Mouse (Mus musculus) forebrain, embryonic 10.5 days (tissue): Measurements from ENCODE around the gene 4930583I09Rik. TPM values are rescaled to one million over a fixed set of nuclear protein-coding genes. Genes with fewer than 3 reads are reported as not detected.
A peak's percentile ranks its signal among the peaks of the same experiment; 100 is the strongest.

Source experiments
- DNase-seq: peaks from one replicate; pipeline ENCODE4 v3.0.0-alpha.2; 2017; ENCODE audit warnings: low spot score; ENCODE audit errors: extremely low spot score
- H3K27ac ChIP-seq: fragments of 300-500 bp; sonication (generic); 2 replicates; pipeline ENCODE4 v1.5.1; 2016; ENCODE audit warnings: mild to moderate bottlenecking
- H3K27me3 ChIP-seq: fragments of 300-500 bp; sonication (generic); 2 replicates; pipeline ENCODE4 v1.6.1; 2016; ENCODE audit warnings: mild to moderate bottlenecking; ENCODE audit not compliant: poor library complexity, severe bottlenecking
- H3K36me3 ChIP-seq: fragments of 300-500 bp; sonication (generic); replicated peaks from 2 replicates; pipeline ENCODE4 v1.6.1; 2016; ENCODE audit warnings: mild to moderate bottlenecking, moderate library complexity
- H3K4me1 ChIP-seq: fragments of 300-500 bp; sonication (generic); 2 replicates; pipeline ENCODE4 v1.6.1; 2016
- H3K4me3 ChIP-seq: fragments of 300-500 bp; sonication (generic); 2 replicates; pipeline ENCODE4 v1.5.1; 2016; ENCODE audit warnings: mild to moderate bottlenecking, moderate library complexity
- H3K9me3 ChIP-seq: fragments of 300-500 bp; sonication (generic); 2 replicates; pipeline ENCODE4 v1.6.1; 2016; ENCODE audit warnings: mild to moderate bottlenecking, moderate library complexity
- WGBS: fragments of 180-500 bp; shearing (Covaris S2); methylation state at CpG from one replicate; pipeline ENCODE4 v1.1.7; 2016; 5-methylcytosine and 5-hydroxymethylcytosine counted together
- polyA plus RNA-seq: library from polyadenylated mRNA; unstranded; fragments of >200 nt; fragmentation: Nextera tagmentation; extraction: Ambion mirVana; gene quantifications from 2 replicates; pipeline ENCODE4 v1.2.1, GENCODE M21; 2016

4930583I09Rik gene
- polyA plus RNA-seq = not detected in 2 replicates

DNA sequence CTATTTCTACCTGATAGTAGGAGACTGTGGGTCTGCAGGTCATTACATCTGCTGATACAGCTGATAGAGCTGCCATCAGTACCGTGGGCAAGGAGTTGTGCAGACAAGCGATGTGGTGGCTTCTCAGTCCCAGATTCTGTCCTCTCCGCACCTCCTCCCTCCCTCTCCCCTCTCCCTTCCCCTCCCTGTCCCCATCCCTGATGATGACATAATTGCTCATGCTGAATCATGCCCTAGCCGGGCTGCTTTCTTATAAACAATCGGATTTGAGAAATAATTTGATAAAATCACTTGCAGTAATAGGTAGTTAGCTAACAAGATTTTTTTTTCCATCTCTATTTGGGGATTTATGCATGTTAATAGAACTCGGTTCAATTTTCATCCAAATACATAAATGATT, at the start of gene 4930583I09Rik:
4930583I09Rik (minus strand) TSS at position 144 of the 400 bp plus-strand sequence.
- WGBS = 78% methylated on average over 6 of the region's 6 CpGs
- H3K4me1 ChIP-seq = peaks cover 17% of the 10 kb centered on the region
- H3K4me3 ChIP-seq = no peak within 1 kb of the TSS
- no peaks in the 10 kb centered on the region for H3K36me3 ChIP-seq
- H3K27me3 ChIP-seq = no peaks in the 10 kb centered on the region
- H3K9me3 ChIP-seq = no peaks in the 10 kb centered on the region
- no peak within 1 kb of the TSS for H3K27ac ChIP-seq
- DNase-seq = no peak

DNA sequence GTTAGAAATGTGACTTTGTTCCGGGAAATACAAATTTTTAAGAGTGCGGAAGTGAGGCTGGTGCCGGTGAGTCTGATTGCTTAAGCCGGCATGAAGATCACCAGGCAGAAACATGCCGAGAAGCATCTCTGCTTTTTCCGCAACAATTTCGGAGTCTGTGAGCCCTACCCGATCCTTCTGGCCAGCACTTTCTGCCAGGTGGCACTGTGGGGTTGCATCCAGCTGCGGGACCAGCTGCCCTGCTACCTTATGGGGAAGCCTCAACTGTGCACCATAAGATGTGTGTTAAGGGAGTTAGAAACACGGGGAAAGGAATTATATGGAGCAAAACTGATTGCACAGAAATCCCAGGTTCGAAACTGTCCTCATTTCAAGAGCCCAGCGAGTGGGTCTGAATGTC, 40.2 kb upstream of the 4930583I09Rik start:
- Histone ChIP-seq H3K4me1 (peaks cover 9% of the 10 kb centered on the region), H3K27me3 (no peaks in the 10 kb centered on the region), H3K36me3 (no peaks in the 10 kb centered on the region), H3K27ac (no peak overlapping the region), H3K4me3 (no peak overlapping the region), H3K9me3 (no peaks in the 10 kb centered on the region)
- DNase-seq = no peak
- 90% methylated on average over 12 of the region's 12 CpGs for WGBS

DNA sequence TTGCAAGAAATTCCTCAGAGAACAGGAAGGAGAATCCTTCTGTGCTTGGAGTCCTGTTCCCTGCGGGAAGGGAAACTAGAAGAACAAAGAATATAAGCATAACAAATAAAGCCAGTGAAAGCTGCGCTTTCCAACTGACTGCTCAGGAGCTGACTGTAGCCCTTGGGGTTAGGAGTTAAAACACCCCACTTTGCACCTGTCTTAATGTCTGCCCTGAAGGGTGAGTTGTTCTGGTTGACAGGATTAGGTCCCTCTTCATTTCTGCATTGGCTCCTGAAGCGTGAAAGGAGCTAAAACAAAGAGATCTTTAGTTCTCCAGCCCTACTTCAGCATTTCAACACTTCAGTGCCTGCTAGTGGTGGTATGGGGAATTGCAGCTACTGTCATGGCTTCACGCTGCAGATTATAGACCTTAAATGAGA, 37.8 kb upstream of the 4930583I09Rik start:
- 10% methylated on average over 4 of the region's 4 CpGs for WGBS
- peaks cover 9% of the 10 kb centered on the region for H3K4me1 ChIP-seq
- H3K9me3 ChIP-seq = no peaks in the 10 kb centered on the region
- peak; percentile 35 for DNase-seq
- no peak overlapping the region for H3K4me3 ChIP-seq
- no peak overlapping the region for H3K27ac ChIP-seq
- no peaks in the 10 kb centered on the region for H3K27me3 ChIP-seq
- no peaks in the 10 kb centered on the region for H3K36me3 ChIP-seq

DNA sequence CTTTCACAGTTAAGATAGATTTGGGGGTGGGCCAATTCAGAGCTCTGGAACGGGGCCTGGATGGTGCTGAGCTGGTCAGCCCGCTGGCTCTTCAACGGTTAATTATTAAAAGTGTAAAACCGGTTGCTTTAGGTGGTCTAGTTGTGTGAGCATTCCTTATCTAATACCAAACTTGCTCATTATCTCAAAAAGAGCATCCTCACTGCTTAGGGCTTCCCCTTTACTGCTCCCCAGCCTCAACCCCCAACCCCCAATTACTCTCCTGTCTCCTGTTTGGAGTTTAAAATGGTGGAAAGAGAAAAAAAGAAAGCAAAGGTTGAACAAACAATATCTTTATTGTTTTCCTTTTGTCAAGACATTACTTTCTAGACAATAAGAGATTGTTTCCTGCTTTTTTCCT, 27.9 kb upstream of the 4930583I09Rik start:
- H3K4me3 ChIP-seq = no peak overlapping the region
- H3K27ac ChIP-seq = no peak overlapping the region
- no peak for DNase-seq
- WGBS = 85% methylated on average over 4 of the region's 4 CpGs
- H3K9me3 ChIP-seq = no peaks in the 10 kb centered on the region
- no peaks in the 10 kb centered on the region for H3K36me3 ChIP-seq
- no peaks in the 10 kb centered on the region for H3K4me1 ChIP-seq
- H3K27me3 ChIP-seq = no peaks in the 10 kb centered on the region

DNA sequence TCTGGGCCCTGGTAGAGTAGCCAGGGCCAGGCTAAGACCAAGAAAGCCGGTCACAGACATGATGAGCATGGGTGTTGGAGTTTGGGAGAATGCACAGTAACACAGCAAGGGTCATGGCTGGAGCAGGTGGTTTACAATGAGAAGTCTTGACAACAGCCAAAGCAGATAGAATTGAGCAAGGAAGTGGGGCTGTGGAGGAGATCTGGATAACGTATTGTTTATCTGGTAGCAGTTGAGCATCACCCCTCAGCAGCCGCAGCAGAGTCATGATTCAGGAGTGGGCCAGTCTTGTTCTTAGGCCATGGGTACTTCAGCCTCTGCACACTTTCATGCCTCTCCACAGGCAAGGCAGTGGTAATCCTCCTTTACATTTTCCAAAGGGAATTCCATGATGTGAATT, 25.1 kb upstream of the 4930583I09Rik start:
- H3K36me3 ChIP-seq = no peaks in the 10 kb centered on the region
- DNase-seq = no peak
- H3K4me1 ChIP-seq = no peaks in the 10 kb centered on the region
- WGBS = 86% methylated on average over 3 of the region's 3 CpGs
- no peaks in the 10 kb centered on the region for H3K9me3 ChIP-seq
- no peak overlapping the region for H3K4me3 ChIP-seq
- H3K27me3 ChIP-seq = no peaks in the 10 kb centered on the region
- no peak overlapping the region for H3K27ac ChIP-seq

DNA sequence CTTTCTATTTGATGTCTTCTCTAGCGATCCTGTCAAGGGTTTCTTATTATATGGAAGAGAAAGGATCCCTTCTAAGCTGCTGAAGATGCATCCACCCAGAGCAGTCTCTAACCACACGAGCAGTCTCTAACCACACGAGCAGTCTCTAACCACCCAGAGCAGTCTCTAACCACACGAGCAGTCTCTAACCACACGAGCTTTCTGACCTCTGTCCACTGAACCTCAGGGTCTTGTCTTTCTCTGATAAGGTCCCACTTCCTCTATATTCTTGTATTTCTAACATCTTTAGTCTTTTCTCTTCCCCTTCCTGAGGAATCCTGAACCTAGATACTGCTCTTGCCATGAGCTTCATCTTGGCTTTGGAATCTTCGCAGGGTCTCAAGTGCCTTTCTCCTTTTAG, 23.0 kb upstream of the 4930583I09Rik start:
- no peaks in the 10 kb centered on the region for H3K27me3 ChIP-seq
- H3K4me3 ChIP-seq = no peak overlapping the region
- H3K36me3 ChIP-seq = no peaks in the 10 kb centered on the region
- no peaks in the 10 kb centered on the region for H3K9me3 ChIP-seq
- no peaks in the 10 kb centered on the region for H3K4me1 ChIP-seq
- no peak overlapping the region for H3K27ac ChIP-seq
- WGBS = 85% methylated on average over 6 of the region's 6 CpGs
- DNase-seq = no peak

DNA sequence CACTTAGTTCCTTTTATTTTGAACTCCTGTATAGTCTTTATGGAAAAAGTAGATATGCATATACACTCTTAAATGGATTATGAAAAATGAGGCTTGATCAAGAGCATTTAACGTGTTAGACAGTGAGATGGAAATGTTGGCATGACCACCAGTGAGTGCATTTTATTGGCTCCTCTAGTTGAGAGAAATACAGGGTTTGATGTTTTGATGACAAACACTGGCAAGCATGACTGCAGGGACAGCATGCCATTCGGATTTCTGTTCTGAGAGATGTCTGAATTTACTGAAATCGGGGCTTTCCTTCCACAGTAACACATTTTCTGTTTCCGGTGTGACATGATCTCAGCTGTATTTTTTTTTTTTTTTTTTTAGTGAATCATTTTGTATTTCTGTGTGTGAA, 12.2 kb upstream of the 4930583I09Rik start:
- no peaks in the 10 kb centered on the region for H3K36me3 ChIP-seq
- no peaks in the 10 kb centered on the region for H3K4me1 ChIP-seq
- no peak for DNase-seq
- no peaks in the 10 kb centered on the region for H3K27me3 ChIP-seq
- WGBS = 90% methylated on average over 4 of the region's 4 CpGs
- H3K4me3 ChIP-seq = no peak overlapping the region
- H3K27ac ChIP-seq = no peak overlapping the region
- H3K9me3 ChIP-seq = no peaks in the 10 kb centered on the region

DNA sequence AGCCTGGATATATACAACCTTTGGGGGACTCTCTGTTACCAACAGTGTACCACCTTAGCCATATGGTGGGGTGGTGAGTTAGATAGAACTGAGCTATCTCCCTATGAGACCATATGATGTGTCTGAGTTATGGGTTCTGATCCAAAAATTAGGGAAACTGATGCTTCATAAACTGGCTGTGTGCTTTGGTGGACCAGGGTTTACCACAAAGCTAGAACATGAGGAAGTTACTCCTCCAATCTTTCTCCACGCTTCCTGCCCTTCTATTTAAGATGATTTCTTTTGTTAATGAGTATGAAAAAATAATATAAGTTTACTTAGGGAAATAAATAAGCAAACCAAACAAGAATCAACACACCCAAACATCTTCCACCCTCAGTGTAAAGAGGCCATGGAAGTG, 10.8 kb upstream of the 4930583I09Rik start:
- H3K27ac ChIP-seq = no peak overlapping the region
- DNase-seq = no peak
- H3K36me3 ChIP-seq = no peaks in the 10 kb centered on the region
- no peaks in the 10 kb centered on the region for H3K4me1 ChIP-seq
- H3K27me3 ChIP-seq = no peaks in the 10 kb centered on the region
- H3K4me3 ChIP-seq = no peak overlapping the region
- H3K9me3 ChIP-seq = no peaks in the 10 kb centered on the region
- WGBS = 89% methylated on average over 1 of the region's 1 CpGs

DNA sequence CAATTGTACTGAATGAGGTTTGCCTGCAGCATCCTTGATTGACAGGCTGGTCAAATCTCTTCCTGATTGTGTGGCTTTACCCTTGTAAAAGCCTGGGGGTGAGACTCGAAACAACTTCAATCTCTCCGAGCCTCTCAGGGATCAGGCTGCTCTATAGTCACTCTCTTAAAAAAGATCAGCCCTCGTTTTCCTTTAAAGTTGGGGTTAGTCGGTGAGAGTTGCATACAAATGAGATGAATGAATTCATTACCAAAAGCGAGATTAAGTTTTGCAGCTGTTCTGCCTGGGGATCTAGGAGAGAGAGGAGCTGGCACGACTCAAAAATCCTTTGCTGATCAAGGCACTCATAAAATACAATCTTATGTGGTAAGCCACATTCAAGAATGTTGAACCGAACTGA, 1.0 kb upstream of the 4930583I09Rik start:
- Histone ChIP-seq H3K4me3 (no peak overlapping the region), H3K9me3 (no peaks in the 10 kb centered on the region), H3K36me3 (no peaks in the 10 kb centered on the region), H3K27me3 (no peaks in the 10 kb centered on the region), H3K27ac (no peak overlapping the region), H3K4me1 (peaks cover 17% of the 10 kb centered on the region)
- no peak for DNase-seq
- 9% methylated on average over 7 of the region's 7 CpGs for WGBS

DNA sequence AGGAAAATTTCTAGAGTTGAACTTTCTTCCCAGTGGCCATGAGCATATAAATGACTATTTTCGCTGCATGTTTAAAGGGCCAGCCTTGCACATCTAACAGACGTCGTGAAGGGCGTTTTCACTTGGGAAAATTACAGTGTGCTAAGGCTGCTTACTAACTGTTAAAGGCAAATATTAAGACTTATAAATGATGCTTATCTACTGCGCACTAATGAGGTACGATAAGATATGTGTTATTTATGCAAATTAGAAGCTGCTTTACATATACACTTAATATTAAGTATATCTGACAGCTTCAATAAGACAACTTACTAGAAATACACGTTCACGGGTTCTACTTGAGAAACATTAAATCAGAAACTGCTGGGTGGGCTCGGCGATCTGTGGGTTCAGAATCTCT, 481 bp upstream of the 4930583I09Rik start:
- no peak overlapping the region for H3K27ac ChIP-seq
- H3K4me1 ChIP-seq = peaks cover 17% of the 10 kb centered on the region
- H3K4me3 ChIP-seq = no peak overlapping the region
- H3K9me3 ChIP-seq = no peaks in the 10 kb centered on the region
- no peaks in the 10 kb centered on the region for H3K27me3 ChIP-seq
- DNase-seq = no peak
- H3K36me3 ChIP-seq = no peaks in the 10 kb centered on the region
- WGBS = 89% methylated on average over 10 of the region's 10 CpGs

DNA sequence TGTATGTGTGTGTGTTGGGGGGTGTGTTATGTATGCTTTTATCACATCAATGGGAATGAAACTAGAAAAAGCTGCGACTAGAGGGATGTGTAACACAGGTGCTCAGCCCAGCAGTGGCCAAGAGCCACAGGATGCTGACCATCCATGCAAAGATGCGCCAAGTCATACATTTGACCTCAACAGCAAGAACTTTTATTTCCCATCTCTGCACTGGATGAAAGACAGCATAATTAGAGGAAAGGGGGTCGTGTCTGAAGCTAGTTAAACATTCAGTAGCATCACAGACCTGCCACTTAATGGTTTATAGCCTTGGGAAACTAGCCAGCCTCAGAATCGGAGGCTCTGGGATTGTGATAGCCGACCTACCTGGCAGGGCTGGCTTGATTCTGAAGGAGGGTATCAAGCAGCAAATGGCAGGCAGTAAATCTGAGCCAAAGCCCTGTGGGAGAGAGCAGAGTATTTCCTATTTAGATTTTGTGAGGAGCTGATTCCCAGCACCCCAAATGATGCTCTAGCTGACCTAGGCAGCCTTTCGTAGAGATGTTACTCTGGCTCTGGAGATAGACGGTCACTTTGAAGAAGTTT, 1.9 kb downstream of the 4930583I09Rik start:
- H3K4me1 ChIP-seq = peaks cover 17% of the 10 kb centered on the region
- no peaks in the 10 kb centered on the region for H3K9me3 ChIP-seq
- WGBS = 89% methylated on average over 7 of the region's 7 CpGs
- no peak overlapping the region for H3K4me3 ChIP-seq
- no peak overlapping the region for H3K27ac ChIP-seq
- H3K36me3 ChIP-seq = no peaks in the 10 kb centered on the region
- no peak for DNase-seq
- no peaks in the 10 kb centered on the region for H3K27me3 ChIP-seq

DNA sequence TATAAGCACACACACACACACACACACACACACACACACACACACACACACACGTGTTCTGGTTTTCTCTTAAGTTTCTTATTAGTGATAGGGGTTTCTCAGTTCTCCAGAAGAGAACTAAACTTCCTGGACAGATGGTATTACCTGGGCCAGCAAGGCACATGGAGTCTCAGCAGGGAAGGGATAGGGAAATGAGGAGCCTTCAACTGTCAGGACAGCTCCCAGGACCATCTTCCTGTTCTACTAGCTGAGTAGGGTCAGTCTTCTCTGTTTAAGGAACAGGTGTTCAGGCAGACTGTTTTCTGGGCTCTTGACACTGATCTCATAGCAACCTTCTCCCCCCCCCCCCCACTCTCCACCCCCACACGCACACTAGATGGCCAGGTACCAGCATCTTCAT, 2.8 kb downstream of the 4930583I09Rik start:
- Histone ChIP-seq H3K36me3 (no peaks in the 10 kb centered on the region), H3K9me3 (no peaks in the 10 kb centered on the region), H3K4me3 (no peak overlapping the region), H3K27ac (no peak overlapping the region), H3K4me1 (peaks cover 17% of the 10 kb centered on the region), H3K27me3 (no peaks in the 10 kb centered on the region)
- WGBS = 80% methylated on average over 2 of the region's 2 CpGs
- no peak for DNase-seq

DNA sequence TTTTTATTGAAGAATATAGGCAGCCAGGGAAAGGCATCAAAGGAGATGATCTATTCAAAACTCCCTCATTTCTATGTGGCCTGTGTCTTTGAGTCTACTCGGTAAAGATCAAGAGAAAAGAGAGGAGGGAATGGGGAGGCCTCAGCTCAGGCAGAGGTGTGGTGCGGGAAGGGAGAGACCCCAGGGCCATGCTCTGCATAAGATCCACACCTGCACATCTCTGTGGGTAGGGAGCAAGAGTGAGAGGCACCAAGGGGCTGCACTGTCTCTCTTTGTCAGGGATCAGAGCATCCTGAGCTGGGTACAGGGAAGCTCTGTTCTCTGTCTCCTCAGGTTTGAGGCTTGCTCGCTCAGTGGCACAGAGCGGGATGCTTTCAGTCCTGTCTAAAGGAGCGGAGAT, 8.4 kb downstream of the 4930583I09Rik start:
- H3K27me3 ChIP-seq = no peaks in the 10 kb centered on the region
- H3K4me3 ChIP-seq = no peak overlapping the region
- no peaks in the 10 kb centered on the region for H3K36me3 ChIP-seq
- 89% methylated on average over 5 of the region's 5 CpGs for WGBS
- no peak for DNase-seq
- H3K9me3 ChIP-seq = no peaks in the 10 kb centered on the region
- no peaks in the 10 kb centered on the region for H3K4me1 ChIP-seq
- no peak overlapping the region for H3K27ac ChIP-seq

DNA sequence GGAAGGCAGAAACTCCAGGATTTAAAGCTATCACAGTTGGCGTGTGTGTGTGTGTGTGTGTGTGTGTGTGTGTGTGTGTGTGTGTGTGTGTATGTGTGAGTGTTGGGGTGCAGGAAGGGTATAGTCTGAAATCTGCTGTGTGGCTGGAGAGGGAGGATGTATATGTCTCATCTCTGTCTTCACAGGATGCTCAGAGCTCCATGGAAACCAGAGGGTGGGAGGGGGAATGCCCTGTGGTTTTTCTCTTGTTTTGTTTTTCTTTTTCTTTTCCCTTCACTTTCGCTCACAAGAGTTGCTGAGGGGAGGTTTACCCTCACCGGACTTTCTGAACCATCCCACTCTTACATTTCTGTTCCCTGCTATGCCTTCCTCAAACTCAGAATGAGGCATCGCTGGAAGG, 9.0 kb downstream of the 4930583I09Rik start:
- H3K27me3 ChIP-seq = no peaks in the 10 kb centered on the region
- no peaks in the 10 kb centered on the region for H3K9me3 ChIP-seq
- DNase-seq = no peak
- H3K36me3 ChIP-seq = no peaks in the 10 kb centered on the region
- no peaks in the 10 kb centered on the region for H3K4me1 ChIP-seq
- H3K4me3 ChIP-seq = no peak overlapping the region
- WGBS = 81% methylated on average over 4 of the region's 4 CpGs
- H3K27ac ChIP-seq = no peak overlapping the region
